Mouse (Mus musculus) induced T-regulatory cell, adult 2 months (primary cell): ENCODE data around the gene Plpp2.

Experiments used
- DNase-seq: peaks from one replicate; pipeline ENCODE4 v3.0.0-alpha.2; 2012; ENCODE audit warnings: low read depth

Gene Plpp2

GRCm38 (mm10) chr10:79533126-79533911, at the start of gene Plpp2:
Plpp2 (minus strand) TSS chr10:79533796.
- DNase-seq: peak; percentile 73

- no peak for DNase-seq
Observed at GRCm38 (mm10) chr10:79581501-79581900, 47.9 kb upstream of the Plpp2 start.

DNA sequence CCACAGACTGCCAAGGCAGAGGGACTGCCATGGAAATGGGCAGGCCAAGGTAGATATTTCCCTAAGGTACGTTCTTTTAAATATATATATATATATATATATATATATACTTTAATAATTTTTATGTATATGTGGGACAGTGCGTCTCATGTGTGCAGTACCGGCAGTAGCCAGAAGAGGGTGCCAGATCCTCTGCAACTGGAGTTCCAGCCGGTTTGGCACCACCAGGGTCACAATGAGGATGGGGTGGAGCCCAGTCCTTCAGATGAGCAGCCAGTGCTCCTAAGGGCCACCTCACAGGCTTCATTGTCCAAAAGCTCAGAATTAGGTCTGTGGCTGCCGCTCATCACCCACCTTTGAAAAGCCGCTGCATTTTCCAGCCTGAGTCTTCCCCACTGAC, 47.2 kb upstream of the Plpp2 start:
- DNase-seq: peak; percentile 62

DNA sequence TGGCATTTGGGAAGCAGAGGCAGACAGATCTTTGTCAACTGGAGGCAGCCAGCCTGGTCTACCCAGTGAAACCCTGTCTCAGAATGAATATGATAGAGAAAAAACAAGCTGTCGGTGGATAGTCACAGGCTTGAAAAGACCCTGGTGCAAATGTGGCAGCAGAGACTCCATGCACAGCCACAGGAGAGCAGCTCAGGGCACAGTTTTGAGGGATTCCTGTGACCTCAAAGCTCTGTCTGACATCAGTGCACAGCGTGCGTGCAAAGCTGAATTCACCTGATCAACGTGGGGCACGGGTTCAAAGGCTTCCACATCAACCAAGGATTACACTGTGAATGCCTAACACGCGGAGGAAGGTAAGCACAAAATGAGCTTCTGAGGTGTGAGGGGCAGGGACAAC, 46.8 kb upstream of the Plpp2 start:
- DNase-seq: no peak

DNA sequence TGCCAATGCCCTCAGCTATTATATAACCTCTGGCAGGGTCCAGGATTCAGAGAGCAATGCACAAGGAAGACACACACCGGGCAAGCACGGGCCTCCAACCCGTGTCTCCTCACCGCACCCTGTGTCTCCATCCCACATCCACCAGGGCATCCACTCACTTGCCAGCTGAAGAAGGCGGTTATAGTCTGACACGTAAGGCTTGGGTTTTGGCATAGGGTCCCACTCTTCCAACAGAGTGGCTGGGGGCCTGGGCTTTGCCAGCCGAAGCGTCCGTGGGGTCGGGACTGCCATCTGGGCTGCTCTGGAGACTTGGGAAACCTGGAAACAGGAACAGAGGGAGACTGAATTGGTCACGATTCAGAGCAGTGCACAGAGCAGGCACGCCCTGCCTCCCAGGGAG, 46.2 kb upstream of the Plpp2 start:
- no peak for DNase-seq

GRCm38 (mm10) chr10:79578891-79579290, 45.3 kb upstream of the Plpp2 start:
- no peak for DNase-seq

DNA sequence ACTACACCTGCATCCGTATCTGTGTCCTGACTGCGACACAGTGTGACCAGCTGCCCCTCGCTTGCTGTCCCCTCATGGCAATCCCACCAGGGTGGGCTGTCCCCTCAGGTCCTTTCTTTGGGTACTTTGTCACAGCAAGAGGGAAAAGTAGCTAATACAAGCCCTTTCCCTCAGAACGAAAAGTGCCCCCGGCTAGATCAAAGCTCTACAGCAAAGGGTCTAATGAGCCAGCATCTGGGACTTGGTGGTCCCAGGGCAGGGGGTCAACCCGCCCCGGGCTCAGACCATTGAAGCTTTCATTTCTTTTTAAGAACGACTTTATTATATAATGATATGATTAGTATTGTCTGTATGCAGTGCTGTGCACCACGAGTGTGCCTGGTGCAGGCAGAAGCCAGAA, 44.7 kb upstream of the Plpp2 start:
- DNase-seq: no peak

DNA sequence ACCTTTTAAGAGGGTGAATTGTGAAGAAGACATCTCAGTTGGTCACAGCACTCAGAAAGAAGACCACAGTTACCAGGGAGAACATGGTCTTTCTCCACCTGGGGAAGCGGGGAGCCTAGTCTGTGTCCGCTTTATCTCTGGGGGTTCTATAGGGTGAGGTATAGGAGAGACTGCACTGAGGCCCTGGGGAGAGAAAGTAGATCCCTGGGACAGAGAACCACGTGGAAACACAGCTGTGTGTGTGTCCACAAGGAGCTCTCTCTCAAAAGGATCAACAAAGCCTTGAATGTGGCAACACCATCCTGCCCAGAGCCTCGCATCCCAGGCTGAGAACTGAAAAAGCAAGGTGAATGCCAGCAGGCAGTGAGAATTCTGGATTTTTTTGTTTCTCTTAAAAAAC, 43.8 kb upstream of the Plpp2 start:
- no peak for DNase-seq

GRCm38 (mm10) chr10:79575754-79576153, 42.2 kb upstream of the Plpp2 start:
- no peak for DNase-seq

GRCm38 (mm10) chr10:79574796-79575195, 41.2 kb upstream of the Plpp2 start:
- no peak for DNase-seq

- no peak for DNase-seq
Observed at GRCm38 (mm10) chr10:79574350-79574749, 40.8 kb upstream of the Plpp2 start.

- no peak for DNase-seq
Observed at GRCm38 (mm10) chr10:79573611-79574010, 40.0 kb upstream of the Plpp2 start.

DNA sequence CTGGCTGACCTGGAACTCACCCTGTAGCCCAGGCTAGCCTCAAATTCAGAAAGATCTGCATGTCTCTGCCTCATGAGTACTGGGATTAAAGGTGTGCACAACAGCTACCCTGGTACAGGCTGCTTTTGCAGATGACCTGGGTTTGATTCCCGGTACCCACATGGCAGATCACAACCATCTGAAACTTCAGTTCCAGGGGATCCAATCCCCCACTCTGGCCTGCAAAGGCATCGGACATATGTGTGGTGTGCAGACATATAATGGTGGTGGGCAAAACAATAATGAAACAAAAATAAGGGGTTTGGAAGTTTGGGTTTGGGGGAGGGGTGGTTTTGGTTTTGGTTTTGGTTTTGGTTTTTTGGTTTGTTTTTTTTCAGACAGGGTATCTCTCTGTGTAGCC, 37.7 kb upstream of the Plpp2 start:
- peak; percentile 13 for DNase-seq

DNA sequence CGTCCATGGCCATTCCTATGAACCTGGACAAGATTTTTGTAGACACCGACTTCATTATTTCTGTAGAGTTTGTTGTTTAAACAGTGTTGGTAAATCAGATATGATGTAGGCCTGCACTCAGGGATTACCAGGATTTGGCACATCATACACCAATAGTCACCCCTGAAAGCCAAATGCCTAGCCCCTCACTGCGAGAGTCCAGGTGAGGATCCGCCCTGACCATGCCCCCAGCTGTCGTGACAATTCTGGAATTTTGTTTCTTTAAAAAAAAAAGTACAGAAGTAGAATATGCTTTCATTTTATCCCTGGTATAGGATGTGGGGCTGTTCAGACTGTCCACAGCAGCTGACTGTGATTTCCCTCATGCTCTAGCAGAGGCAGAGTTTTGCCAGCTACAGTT, 36.3 kb upstream of the Plpp2 start:
- DNase-seq: no peak

GRCm38 (mm10) chr10:79559716-79560115, 26.1 kb upstream of the Plpp2 start:
- DNase-seq: no peak

GRCm38 (mm10) chr10:79557496-79557895, 23.9 kb upstream of the Plpp2 start:
- DNase-seq: no peak

- DNase-seq: no peak
Observed at GRCm38 (mm10) chr10:79556951-79557350, 23.4 kb upstream of the Plpp2 start.

GRCm38 (mm10) chr10:79555238-79555724, 21.7 kb upstream of the Plpp2 start:
- no peak for DNase-seq

- DNase-seq: peak; percentile 88
Observed at GRCm38 (mm10) chr10:79554330-79555237, 21.0 kb upstream of the Plpp2 start, which contains the start of gene Mier2. Mier2 (minus strand) TSS chr10:79555199.

DNA sequence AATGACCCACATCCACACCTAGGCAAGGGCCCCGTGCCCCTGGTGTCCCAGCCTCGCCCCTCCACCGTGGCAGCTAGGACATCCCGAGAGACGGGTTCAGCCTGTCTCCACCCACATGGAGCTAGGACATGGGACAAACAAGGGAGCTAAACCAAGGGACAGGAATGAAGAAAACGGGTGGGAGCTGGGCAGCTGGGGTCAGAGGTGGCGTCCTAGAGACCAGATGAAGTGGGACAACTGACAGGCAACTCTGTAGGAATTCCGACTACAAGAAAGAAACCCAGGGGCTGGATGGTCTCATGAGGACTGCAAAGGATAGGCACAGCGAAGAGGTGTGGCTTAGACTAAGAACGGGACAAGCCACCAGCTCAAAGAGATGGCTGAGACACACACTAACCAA, 20.1 kb upstream of the Plpp2 start:
- no peak for DNase-seq

DNA sequence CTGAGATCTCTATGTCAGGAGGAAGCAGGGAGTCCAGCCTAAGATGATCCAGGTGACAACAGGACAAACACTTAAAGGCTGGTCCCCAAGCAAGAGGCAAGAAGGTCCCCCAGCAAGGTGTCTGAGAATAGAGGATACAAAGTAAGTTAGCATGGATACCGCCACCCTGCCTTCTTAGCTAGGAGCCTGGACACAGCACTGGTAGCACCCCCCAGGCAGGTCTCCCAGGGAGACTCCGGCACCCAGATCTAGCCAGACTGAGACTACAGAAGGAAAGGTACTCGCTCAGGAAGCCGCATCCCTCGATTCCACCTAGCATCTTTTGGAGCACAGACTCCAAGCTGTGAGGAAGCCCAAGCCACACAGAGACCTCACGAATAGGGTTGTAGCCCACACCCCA, 19.6 kb upstream of the Plpp2 start:
- DNase-seq: no peak

DNA sequence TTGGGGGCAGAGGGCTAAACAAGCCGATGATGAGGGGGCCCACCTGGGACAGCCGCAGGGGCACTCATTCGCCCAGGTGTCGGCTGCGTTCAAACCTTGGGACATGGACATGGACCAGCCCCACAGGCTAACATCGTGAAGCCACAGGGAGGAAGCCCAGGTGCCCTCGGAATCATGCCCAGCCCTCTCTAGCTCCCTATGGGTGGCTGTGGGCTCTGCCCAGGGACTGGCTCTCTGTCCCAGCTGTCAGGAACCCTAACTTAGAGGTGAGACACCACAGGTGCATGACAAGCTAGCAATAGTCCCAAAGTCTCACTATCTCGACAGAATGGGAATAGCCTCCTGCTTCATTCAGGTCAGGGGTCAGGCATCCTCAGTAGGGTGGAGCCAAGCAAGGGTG, 18.9 kb upstream of the Plpp2 start:
- no peak for DNase-seq

GRCm38 (mm10) chr10:79550366-79550765, 16.8 kb upstream of the Plpp2 start:
- no peak for DNase-seq
